Mouse (Mus musculus) intestine, embryonic 16.5 days (tissue): ENCODE results near the gene Entpd5. TPM values are rescaled to one million over a fixed set of nuclear protein-coding genes. Genes with fewer than 3 reads are reported as not detected.
"Not testable (repeated sequence)": the region's sequence is repeated elsewhere in the genome, so short reads cannot be mapped to it uniquely, and the experiment has no call there.

Source experiments
- ATAC-seq: fragments of 200-750 bp; cut with Nextera tagmentation; 2 replicates; pipeline ENCODE4 v1.8.0; 2017; ENCODE audit warnings: moderate TSS enrichment, moderate library complexity
- H3K27ac ChIP-seq: fragments of 300-500 bp; sonication (generic); 2 replicates; pipeline ENCODE4 v1.5.1; 2014; ENCODE audit warnings: mild to moderate bottlenecking, low read length
- H3K27me3 ChIP-seq: fragments of 300-500 bp; sonication (generic); replicated peaks from 2 replicates; pipeline ENCODE4 v1.6.1; 2014; ENCODE audit warnings: low read length, control low read depth, mixed read lengths; ENCODE audit not compliant: control insufficient read depth, insufficient read depth
- H3K36me3 ChIP-seq: fragments of 300-500 bp; sonication (generic); 2 replicates; pipeline ENCODE4 v1.6.1; 2014; ENCODE audit warnings: low read length, control low read depth; ENCODE audit not compliant: control insufficient read depth, insufficient read depth
- H3K4me1 ChIP-seq: fragments of 300-500 bp; sonication (generic); 2 replicates; pipeline ENCODE4 v1.6.1; 2014; ENCODE audit warnings: low read length, control low read depth, mixed read lengths; ENCODE audit not compliant: control insufficient read depth, insufficient read depth
- H3K4me2 ChIP-seq: fragments of 300-500 bp; sonication (generic); 2 replicates; pipeline ENCODE4 v1.6.1; 2014; ENCODE audit warnings: low read depth, low read length, control low read depth
- H3K4me3 ChIP-seq: fragments of 300-500 bp; sonication (generic); 2 replicates; pipeline ENCODE4 v1.5.1; 2014; ENCODE audit warnings: mild to moderate bottlenecking, low read length
- H3K9ac ChIP-seq: fragments of 300-500 bp; sonication (generic); 2 replicates; pipeline ENCODE4 v1.6.1; 2014; ENCODE audit warnings: low read depth, low read length
- H3K9me3 ChIP-seq: fragments of 300-500 bp; sonication (generic); 2 replicates; pipeline ENCODE4 v1.6.1; 2016; ENCODE audit warnings: low read length, control low read depth; ENCODE audit not compliant: control insufficient read depth
- WGBS: fragments of 180-500 bp; shearing (Covaris S2); extraction: QIAGEN DNeasy Blood & Tissue Kit; methylation state at CpG from one replicate; pipeline ENCODE4 v1.1.7; 2014; 5-methylcytosine and 5-hydroxymethylcytosine counted together
- polyA plus RNA-seq: library from polyadenylated mRNA; unstranded; fragments of >200 nt; fragmentation: Nextera tagmentation; extraction: Ambion mirVana; gene quantifications from 2 replicates; pipeline ENCODE4 v1.2.1, GENCODE M21; 2015

Gene Entpd5
- polyA plus RNA-seq, 1 experiment from 2014 or later: 53.0 TPM

DNA sequence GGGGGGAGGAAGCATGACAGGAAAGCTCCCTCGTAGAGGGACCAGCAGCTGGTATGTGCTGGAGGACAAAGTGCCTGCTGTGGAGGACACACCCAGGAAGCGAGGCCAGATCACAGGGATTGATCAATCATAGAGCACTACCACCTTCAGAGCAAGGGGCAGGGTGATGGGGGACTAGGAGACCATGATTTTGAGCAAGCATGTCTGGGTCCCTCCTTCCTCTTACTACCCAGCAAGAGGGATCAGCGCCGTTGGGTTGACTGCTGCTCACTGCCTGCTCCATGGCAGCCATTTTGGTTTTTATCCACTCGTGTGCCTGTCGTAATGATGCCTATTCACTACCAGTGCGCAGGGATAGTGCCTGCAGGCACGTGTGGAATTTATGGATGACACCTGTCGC, 44.5 kb downstream of the Entpd5 start:
- no peak for ATAC-seq
- no peak overlapping the region for H3K27ac ChIP-seq
- peaks cover 8% of the 10 kb centered on the region; the same call in 1 of the 2 replicates for H3K36me3 ChIP-seq
- no peak overlapping the region for H3K4me3 ChIP-seq
- WGBS: 82% methylated on average over 9 of the region's 9 CpGs
- no peak overlapping the region for H3K4me2 ChIP-seq
- peaks cover 14% of the 10 kb centered on the region for H3K4me1 ChIP-seq
- no peaks in the 10 kb centered on the region for H3K27me3 ChIP-seq
- no peak overlapping the region for H3K9ac ChIP-seq
- H3K9me3 ChIP-seq: no peaks in the 10 kb centered on the region

DNA sequence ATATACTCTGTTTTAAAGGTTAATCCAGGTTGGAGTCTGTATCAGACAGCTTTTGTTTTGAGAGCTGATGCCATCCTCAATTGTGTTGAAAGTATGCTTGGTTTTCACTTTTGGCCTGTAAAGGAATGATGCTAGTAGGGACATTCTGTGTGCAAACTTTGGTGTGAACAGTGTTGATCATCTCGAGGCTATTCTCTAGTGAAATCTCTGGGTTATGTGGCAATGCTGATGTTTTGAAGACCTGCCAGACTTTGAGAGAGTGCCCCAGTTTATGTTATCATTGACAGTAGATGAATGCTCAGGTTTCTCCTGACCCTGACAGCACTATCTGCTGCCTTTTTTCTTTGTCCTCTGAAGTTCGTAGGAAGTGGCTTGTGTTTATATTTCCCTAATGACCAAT, 46.0 kb downstream of the Entpd5 start:
- Histone ChIP-seq H3K4me3 (peak overlapping the region; percentile 100), H3K27me3 (no peaks in the 10 kb centered on the region), H3K9ac (no peak overlapping the region), H3K4me2 (peak overlapping the region; percentile 75), H3K9me3 (no peaks in the 10 kb centered on the region), H3K4me1 (peaks cover 14% of the 10 kb centered on the region), H3K27ac (no peak overlapping the region), H3K36me3 (peaks cover 6% of the 10 kb centered on the region; the same call in 1 of the 2 replicates)
- 40% methylated on average over 2 of the region's 2 CpGs for WGBS
- ATAC-seq: no peak

GRCm38 (mm10) chr12:84361555-84362489, 47.0 kb downstream of the Entpd5 start, which contains the start of the genes Coq6 and Fam161b:
Gene Coq6, plus strand, starts transcription at chr12:84361657.
Gene Fam161b, minus strand, starts transcription at chr12:84361833.
- Histone ChIP-seq H3K9ac (peak within 1 kb of the TSS; percentile 94), H3K9me3 (no peaks in the 10 kb centered on the region), H3K27me3 (no peaks in the 10 kb centered on the region), H3K4me3 (peak within 1 kb of the TSS; percentile 100), H3K27ac (peak within 1 kb of the TSS; percentile 66), H3K4me2 (peak within 1 kb of the TSS; percentile 75), H3K4me1 (peaks cover 14% of the 10 kb centered on the region), H3K36me3 (0 out of 2 replicates have a peak, but pooled peaks cover 1% of the 10 kb centered on the region)
- WGBS: under 1% methylated on average over 51 of the region's 51 CpGs
- peak; percentile 99 for ATAC-seq

GRCm38 (mm10) chr12:84358699-84359098, 50.1 kb downstream of the Entpd5 start:
- not testable (repeated sequence) for H3K36me3 ChIP-seq, H3K4me2 ChIP-seq, H3K9me3 ChIP-seq, H3K4me3 ChIP-seq, ATAC-seq, H3K27me3 ChIP-seq, H3K9ac ChIP-seq, H3K27ac ChIP-seq
- H3K4me1 ChIP-seq: peaks cover 12% of the 10 kb centered on the region
- WGBS: 80% methylated on average over 2 of the region's 2 CpGs

- Histone ChIP-seq H3K4me1 (no peaks in the 10 kb centered on the region), H3K27ac (no peak overlapping the region), H3K36me3 (peaks cover 6% of the 10 kb centered on the region; the same call in 1 of the 2 replicates), H3K27me3 (no peaks in the 10 kb centered on the region), H3K9me3 (no peaks in the 10 kb centered on the region), H3K4me2 (no peak overlapping the region), H3K4me3 (no peak overlapping the region), H3K9ac (no peak overlapping the region)
- peak; percentile 55; the same call in 1 of the 2 replicates for ATAC-seq
- 45% methylated on average over 2 of the region's 2 CpGs for WGBS
Measured at GRCm38 (mm10) chr12:84347192-84347591, 61.6 kb downstream of the Entpd5 start.

- Histone ChIP-seq H3K4me3 (no peak overlapping the region), H3K4me1 (no peaks in the 10 kb centered on the region), H3K27ac (no peak overlapping the region), H3K9me3 (no peaks in the 10 kb centered on the region), H3K36me3 (peaks cover 8% of the 10 kb centered on the region), H3K9ac (no peak overlapping the region), H3K27me3 (no peaks in the 10 kb centered on the region), H3K4me2 (no peak overlapping the region)
- no peak for ATAC-seq
- 90% methylated on average over 11 of the region's 11 CpGs for WGBS
Measured at GRCm38 (mm10) chr12:84336963-84337625, 71.7 kb downstream of the Entpd5 start.

DNA sequence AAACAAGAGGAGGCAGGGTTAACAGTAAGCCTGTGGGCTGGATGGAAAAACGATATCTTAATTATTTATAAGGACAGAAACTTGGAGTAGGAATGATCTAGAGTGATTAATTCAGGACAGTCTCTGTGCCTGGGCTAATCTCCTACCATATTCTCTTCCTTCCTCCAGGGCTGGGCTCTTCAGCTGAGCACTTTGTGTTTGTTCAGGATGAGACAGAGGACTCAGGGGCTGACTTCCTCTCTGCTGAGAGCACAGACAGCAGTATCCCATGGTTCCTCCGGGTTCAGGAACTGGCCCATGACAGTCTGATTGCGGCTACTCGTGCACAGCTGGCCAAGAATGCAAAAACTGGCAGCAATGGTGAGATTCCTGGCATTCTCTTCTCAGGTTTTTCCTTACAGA, 81.7 kb downstream of the Entpd5 start:
- H3K9ac ChIP-seq: no peak overlapping the region
- H3K4me1 ChIP-seq: no peaks in the 10 kb centered on the region
- ATAC-seq: peak; percentile 56; the same call in 1 of the 2 replicates
- H3K4me2 ChIP-seq: no peak overlapping the region
- peaks cover 12% of the 10 kb centered on the region for H3K36me3 ChIP-seq
- H3K27me3 ChIP-seq: no peaks in the 10 kb centered on the region
- no peak overlapping the region for H3K4me3 ChIP-seq
- 71% methylated on average over 4 of the region's 4 CpGs for WGBS
- H3K9me3 ChIP-seq: no peaks in the 10 kb centered on the region
- no peak overlapping the region for H3K27ac ChIP-seq
